Mouse (Mus musculus) retina, postnatal 7 days (tissue): ENCODE data around the gene Anks4b.

Experiments used
- DNase-seq: peaks from one replicate; pipeline ENCODE4 v3.0.0-alpha.2; 2012; ENCODE audit warnings: low read depth, low spot score

Anks4b gene

GRCm38 (mm10) chr7:120173603-120174244 is at the start of gene Anks4b:
TSS of gene Anks4b (plus strand) at chr7:120173858.
- no peak for DNase-seq

- DNase-seq, result peak; percentile 74
These were observed 48.8 kb upstream of the Anks4b start for GRCm38 (mm10) chr7:120124844-120125243.

- no peak for DNase-seq
These were observed 46.5 kb upstream of the Anks4b start for GRCm38 (mm10) chr7:120126976-120127685.

- DNase-seq, result no peak
These were observed 46.0 kb upstream of the Anks4b start for GRCm38 (mm10) chr7:120127686-120128059.

GRCm38 (mm10) chr7:120128951-120129350 is 44.7 kb upstream of the Anks4b start:
- DNase-seq, result no peak

- no peak for DNase-seq
These were observed 30.9 kb upstream of the Anks4b start for GRCm38 (mm10) chr7:120142743-120143142.

- DNase-seq, result no peak
These were observed 28.5 kb upstream of the Anks4b start, which contains the start of gene Zp2 for GRCm38 (mm10) chr7:120145191-120145590. TSS of gene Zp2 (minus strand) at chr7:120145291.

- DNase-seq, result no peak
These were observed 23.4 kb upstream of the Anks4b start for GRCm38 (mm10) chr7:120150257-120150656.

GRCm38 (mm10) chr7:120150898-120151297 is 22.8 kb upstream of the Anks4b start:
- no peak for DNase-seq

- no peak for DNase-seq
These were observed 16.7 kb upstream of the Anks4b start for GRCm38 (mm10) chr7:120156841-120157409.

- peak; percentile 27 for DNase-seq
These were observed 16.0 kb upstream of the Anks4b start for GRCm38 (mm10) chr7:120157575-120158061.

- no peak for DNase-seq
These were observed 15.5 kb upstream of the Anks4b start for GRCm38 (mm10) chr7:120158121-120158613.

- no peak for DNase-seq
These were observed 9.9 kb upstream of the Anks4b start for GRCm38 (mm10) chr7:120163581-120164251.

GRCm38 (mm10) chr7:120172188-120172700 is 1.4 kb upstream of the Anks4b start:
- DNase-seq, result no peak

GRCm38 (mm10) chr7:120174723-120175504 is 1.3 kb downstream of the Anks4b start:
- no peak for DNase-seq

GRCm38 (mm10) chr7:120177611-120178010 is 4.0 kb downstream of the Anks4b start:
- no peak for DNase-seq

- no peak for DNase-seq
These were observed 5.3 kb downstream of the Anks4b start for GRCm38 (mm10) chr7:120178935-120179334.

GRCm38 (mm10) chr7:120180547-120180946 is 6.9 kb downstream of the Anks4b start:
- DNase-seq, result no peak

GRCm38 (mm10) chr7:120181401-120182230 is 8.0 kb downstream of the Anks4b start:
- no peak for DNase-seq

- DNase-seq, result no peak
These were observed 9.2 kb downstream of the Anks4b start for GRCm38 (mm10) chr7:120182891-120183290.
